Mouse (Mus musculus) stomach, embryonic 16.5 days (tissue): ENCODE results near the gene Mcidas. TPM values are rescaled to one million over a fixed set of nuclear protein-coding genes. Genes with fewer than 3 reads are reported as not detected.
A peak's percentile ranks its signal among the peaks of the same experiment; 100 is the strongest.

Experiments
- ATAC-seq: fragments of 200-750 bp; cut with Nextera tagmentation; 2 replicates; pipeline ENCODE4 v1.8.0; 2017; ENCODE audit warnings: moderate number of reproducible peaks, moderate TSS enrichment; ENCODE audit not compliant: insufficient read depth, low FRiP score
- H3K27ac ChIP-seq: fragments of 300-500 bp; sonication (generic); 2 replicates; pipeline ENCODE4 v1.5.1; 2014; ENCODE audit warnings: low read length
- H3K27me3 ChIP-seq: fragments of 300-500 bp; sonication (generic); 2 replicates; pipeline ENCODE4 v1.6.1; 2014; ENCODE audit warnings: low read length, control low read depth, mixed read lengths; ENCODE audit not compliant: control insufficient read depth, insufficient read depth
- H3K36me3 ChIP-seq: fragments of 300-500 bp; sonication (generic); 2 replicates; pipeline ENCODE4 v1.6.1; 2014; ENCODE audit warnings: low read length; ENCODE audit not compliant: control insufficient read depth, insufficient read depth
- H3K4me1 ChIP-seq: fragments of 300-500 bp; sonication (generic); 2 replicates; pipeline ENCODE4 v1.6.1; 2014; ENCODE audit warnings: low read length, control low read depth, mixed read lengths; ENCODE audit not compliant: control insufficient read depth, insufficient read depth
- H3K4me2 ChIP-seq: fragments of 300-500 bp; sonication (generic); 2 replicates; pipeline ENCODE4 v1.6.1; 2014; ENCODE audit warnings: low read depth, low read length, mixed read lengths
- H3K4me3 ChIP-seq: fragments of 300-500 bp; sonication (generic); replicated peaks from 2 replicates; pipeline ENCODE4 v1.5.1; 2014; ENCODE audit warnings: mild to moderate bottlenecking, low read length
- H3K9ac ChIP-seq: fragments of 300-500 bp; sonication (generic); 2 replicates; pipeline ENCODE4 v1.6.1; 2014; ENCODE audit warnings: low read length
- H3K9me3 ChIP-seq: fragments of 300-500 bp; sonication (generic); replicated peaks from 2 replicates; pipeline ENCODE4 v1.6.1; 2016; ENCODE audit warnings: low read length, control low read depth; ENCODE audit not compliant: control insufficient read depth
- WGBS: fragments of 180-500 bp; shearing (Covaris S2); extraction: QIAGEN DNeasy Blood & Tissue Kit; methylation state at CpG from one replicate; pipeline ENCODE4 v1.1.7; 2014; 5-methylcytosine and 5-hydroxymethylcytosine counted together
- polyA plus RNA-seq: library from polyadenylated mRNA; unstranded; fragments of >200 nt; fragmentation: Nextera tagmentation; extraction: Ambion mirVana; gene quantifications from 2 replicates; pipeline ENCODE4 v1.2.1, GENCODE M21; 2015

The Mcidas gene
- polyA plus RNA-seq, result 0.21 and 0.30 TPM in 2 replicates

DNA sequence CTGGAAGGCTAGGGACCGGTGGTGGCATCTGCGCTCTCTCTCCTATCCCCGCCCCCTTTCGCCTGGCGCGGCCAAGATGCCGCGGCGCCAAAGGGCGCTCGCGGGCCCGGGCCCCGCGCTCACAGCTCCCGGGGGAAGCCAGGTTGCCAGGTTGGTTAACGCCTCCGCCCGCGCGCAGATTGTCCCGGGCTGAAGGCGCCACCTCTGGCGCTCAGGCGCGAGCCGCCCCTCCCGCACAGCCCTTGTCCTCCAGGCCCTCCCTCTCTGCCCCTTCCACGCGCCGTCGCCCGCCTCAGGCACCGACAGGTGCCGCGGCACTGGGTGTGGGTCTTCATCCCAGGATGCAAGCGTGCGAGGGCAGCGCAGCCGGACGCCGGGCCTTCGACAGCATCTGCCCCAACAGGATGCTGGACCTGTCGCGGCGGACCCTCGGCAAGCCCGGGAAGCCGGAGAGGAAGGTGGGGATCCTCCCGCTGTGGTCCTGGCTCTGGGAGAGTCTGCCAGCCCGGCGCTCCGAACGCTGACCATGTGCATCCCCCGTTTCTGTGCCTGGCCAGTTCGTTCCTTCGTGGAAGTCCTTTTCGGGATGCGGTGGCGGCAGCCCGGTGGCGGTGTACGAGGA lies at the start of gene Mcidas:
Gene Mcidas, plus strand, starts transcription at position 315 of the 622 bp plus-strand sequence.
- ATAC-seq, result peak; percentile 14; the same call in 1 of the 2 replicates
- H3K4me2 ChIP-seq, result peak within 1 kb of the TSS; percentile 87
- peaks cover 20% of the 10 kb centered on the region for H3K4me1 ChIP-seq
- H3K4me3 ChIP-seq, result peak within 1 kb of the TSS; percentile 47
- H3K27me3 ChIP-seq, result peaks cover 89% of the 10 kb centered on the region
- WGBS, result 1% methylated on average over 63 of the region's 63 CpGs
- H3K9ac ChIP-seq, result peak within 1 kb of the TSS; percentile 46
- no peaks in the 10 kb centered on the region for H3K36me3 ChIP-seq
- no peak within 1 kb of the TSS for H3K27ac ChIP-seq
- no peaks in the 10 kb centered on the region for H3K9me3 ChIP-seq

DNA sequence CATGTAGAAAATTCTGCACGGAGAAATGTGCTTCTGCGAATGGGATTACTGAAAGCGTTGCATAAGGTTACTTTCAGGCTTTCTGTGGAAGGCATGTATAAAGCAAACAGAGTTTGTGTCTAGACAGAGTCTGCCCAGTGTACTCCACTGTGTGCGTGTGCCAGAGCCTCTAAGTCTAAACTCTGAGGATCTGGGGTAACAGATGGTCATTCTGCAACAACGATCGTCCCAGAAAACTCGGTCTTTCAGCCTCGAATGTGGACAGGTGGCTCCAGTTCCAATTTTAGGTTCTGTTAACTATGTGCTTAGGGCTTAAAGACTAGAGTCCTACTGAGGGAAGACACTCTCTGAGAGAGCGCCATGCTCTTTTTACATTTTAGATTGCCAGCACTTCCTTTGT lies 48.3 kb upstream of the Mcidas start:
- Histone ChIP-seq H3K36me3 (peaks cover 7% of the 10 kb centered on the region), H3K9me3 (no peaks in the 10 kb centered on the region), H3K4me1 (no peaks in the 10 kb centered on the region), H3K9ac (no peak overlapping the region), H3K27ac (no peak overlapping the region), H3K27me3 (no peaks in the 10 kb centered on the region), H3K4me3 (no peak overlapping the region), H3K4me2 (no peak overlapping the region)
- 87% methylated on average over 9 of the region's 9 CpGs for WGBS
- ATAC-seq, result no peak

DNA sequence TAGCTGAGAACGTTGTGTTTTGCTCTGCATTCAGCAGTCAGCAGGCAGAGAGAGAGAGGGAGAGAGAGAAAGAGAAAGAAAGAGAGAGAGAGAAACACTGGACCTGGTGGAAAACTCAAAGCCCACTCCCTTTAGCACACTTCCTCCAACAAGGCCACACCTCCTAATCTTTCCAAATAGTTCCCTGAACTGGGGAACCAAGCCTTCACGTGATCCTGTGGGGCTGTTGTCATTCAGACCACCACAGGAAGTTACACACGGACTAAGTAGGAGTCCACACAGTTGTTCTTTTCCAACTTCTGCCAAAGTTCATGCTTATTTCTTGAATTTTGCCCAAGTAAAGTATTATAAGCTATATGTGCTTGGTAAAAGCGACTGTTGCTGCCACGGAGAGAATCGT lies 47.7 kb upstream of the Mcidas start:
- H3K4me1 ChIP-seq, result no peaks in the 10 kb centered on the region
- no peak overlapping the region for H3K27ac ChIP-seq
- no peaks in the 10 kb centered on the region for H3K27me3 ChIP-seq
- ATAC-seq, result no peak
- peaks cover 9% of the 10 kb centered on the region for H3K36me3 ChIP-seq
- no peak overlapping the region for H3K9ac ChIP-seq
- H3K9me3 ChIP-seq, result no peaks in the 10 kb centered on the region
- H3K4me2 ChIP-seq, result no peak overlapping the region
- 84% methylated on average over 6 of the region's 6 CpGs for WGBS
- H3K4me3 ChIP-seq, result no peak overlapping the region

DNA sequence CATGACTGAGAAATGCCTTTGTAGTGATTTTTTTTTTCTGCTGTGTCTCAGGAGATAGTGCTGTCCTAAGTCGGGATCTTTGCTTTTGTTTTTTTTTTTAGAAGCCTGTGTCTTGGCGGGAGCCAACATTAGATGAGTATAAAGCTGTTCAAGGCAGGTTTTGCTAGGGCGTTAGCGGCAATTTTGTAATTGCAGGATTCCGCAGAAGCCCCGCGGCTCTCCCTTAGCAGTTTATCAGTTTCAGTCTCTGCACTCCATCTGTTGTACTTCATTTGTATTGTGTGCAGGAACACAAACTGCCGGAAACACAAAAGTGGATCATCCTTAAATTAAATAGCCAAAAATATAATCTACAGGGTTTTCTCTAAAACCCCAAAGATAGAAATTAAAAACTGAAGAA lies 39.6 kb upstream of the Mcidas start:
- Histone ChIP-seq H3K27me3 (no peaks in the 10 kb centered on the region), H3K36me3 (peaks cover 31% of the 10 kb centered on the region), H3K4me2 (no peak overlapping the region), H3K4me1 (no peaks in the 10 kb centered on the region), H3K27ac (no peak overlapping the region), H3K9me3 (no peaks in the 10 kb centered on the region), H3K4me3 (no peak overlapping the region), H3K9ac (no peak overlapping the region)
- ATAC-seq, result no peak
- WGBS, result 93% methylated on average over 8 of the region's 8 CpGs

DNA sequence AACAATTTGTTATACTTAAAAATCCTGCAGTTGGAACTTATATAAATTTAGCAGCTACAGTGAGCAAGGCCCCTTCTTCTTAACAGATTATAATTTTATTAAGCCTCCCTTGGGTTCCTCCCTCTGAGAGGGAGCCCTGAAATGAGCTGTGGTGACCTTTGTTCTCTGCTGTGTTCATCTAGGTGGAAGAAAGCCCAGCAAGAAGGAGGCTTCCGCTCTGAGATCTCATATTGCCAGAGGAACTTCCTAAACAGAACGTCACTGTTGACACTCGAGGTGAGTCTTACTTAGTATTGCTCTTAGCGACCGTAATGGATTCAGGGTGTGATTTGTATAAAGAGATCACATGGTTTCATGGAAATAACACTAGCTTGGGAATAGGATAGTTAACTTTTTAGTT lies 30.6 kb upstream of the Mcidas start:
- no peak for ATAC-seq
- no peak overlapping the region for H3K9ac ChIP-seq
- H3K27ac ChIP-seq, result no peak overlapping the region
- H3K36me3 ChIP-seq, result peaks cover 6% of the 10 kb centered on the region; the same call in 1 of the 2 replicates
- H3K4me1 ChIP-seq, result no peaks in the 10 kb centered on the region
- no peak overlapping the region for H3K4me3 ChIP-seq
- 77% methylated on average over 5 of the region's 5 CpGs for WGBS
- no peaks in the 10 kb centered on the region for H3K27me3 ChIP-seq
- H3K4me2 ChIP-seq, result no peak overlapping the region
- no peaks in the 10 kb centered on the region for H3K9me3 ChIP-seq

DNA sequence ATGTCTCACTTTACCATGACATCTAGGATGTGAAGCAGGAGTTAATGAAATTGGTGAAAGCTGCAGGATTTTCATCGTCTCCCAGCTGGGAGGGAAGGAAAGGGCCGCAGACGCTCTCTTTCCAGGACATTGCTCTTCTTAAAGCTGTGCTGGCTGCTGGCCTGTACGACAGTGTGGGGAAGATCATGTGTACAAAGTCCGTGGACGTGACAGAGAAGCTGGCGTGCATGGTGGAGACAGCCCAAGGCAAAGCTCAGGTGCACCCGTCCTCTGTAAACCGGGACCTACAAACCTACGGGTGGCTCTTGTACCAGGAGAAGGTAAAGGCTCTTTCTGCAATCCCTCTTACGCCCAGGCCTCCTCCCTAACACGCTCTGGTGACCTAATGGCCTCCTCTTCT lies 29.2 kb upstream of the Mcidas start:
- no peak for ATAC-seq
- Histone ChIP-seq H3K4me1 (no peaks in the 10 kb centered on the region), H3K27ac (no peak overlapping the region), H3K9me3 (no peaks in the 10 kb centered on the region), H3K9ac (no peak overlapping the region), H3K4me3 (no peak overlapping the region), H3K36me3 (peaks cover 6% of the 10 kb centered on the region; the same call in 1 of the 2 replicates), H3K27me3 (no peaks in the 10 kb centered on the region), H3K4me2 (no peak overlapping the region)
- 91% methylated on average over 12 of the region's 12 CpGs for WGBS

DNA sequence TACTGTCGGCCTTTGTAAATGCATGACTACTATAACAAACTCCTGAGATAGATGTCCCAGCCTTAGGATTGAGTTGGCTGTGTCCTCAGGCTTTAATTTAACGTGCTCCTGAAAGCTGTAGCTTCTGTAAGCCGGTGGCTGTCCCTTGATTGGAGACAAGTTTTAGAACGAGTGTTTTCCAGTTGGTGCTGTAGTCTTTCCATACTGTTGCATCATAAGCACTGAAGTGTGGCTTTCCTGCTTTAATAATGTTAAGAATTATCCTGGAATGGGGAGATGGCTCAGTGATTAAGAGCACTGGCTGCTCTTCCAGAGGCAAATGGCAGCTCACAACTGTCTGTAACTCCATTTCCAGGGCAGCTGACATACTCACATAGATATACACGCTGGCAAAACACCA lies 26.4 kb upstream of the Mcidas start:
- no peak overlapping the region for H3K4me2 ChIP-seq
- no peak overlapping the region for H3K4me3 ChIP-seq
- peaks cover 4% of the 10 kb centered on the region; the same call in 1 of the 2 replicates for H3K36me3 ChIP-seq
- no peaks in the 10 kb centered on the region for H3K4me1 ChIP-seq
- H3K27ac ChIP-seq, result no peak overlapping the region
- 91% methylated on average over 5 of the region's 5 CpGs for WGBS
- H3K9me3 ChIP-seq, result no peaks in the 10 kb centered on the region
- no peak overlapping the region for H3K9ac ChIP-seq
- no peak for ATAC-seq
- no peaks in the 10 kb centered on the region for H3K27me3 ChIP-seq

DNA sequence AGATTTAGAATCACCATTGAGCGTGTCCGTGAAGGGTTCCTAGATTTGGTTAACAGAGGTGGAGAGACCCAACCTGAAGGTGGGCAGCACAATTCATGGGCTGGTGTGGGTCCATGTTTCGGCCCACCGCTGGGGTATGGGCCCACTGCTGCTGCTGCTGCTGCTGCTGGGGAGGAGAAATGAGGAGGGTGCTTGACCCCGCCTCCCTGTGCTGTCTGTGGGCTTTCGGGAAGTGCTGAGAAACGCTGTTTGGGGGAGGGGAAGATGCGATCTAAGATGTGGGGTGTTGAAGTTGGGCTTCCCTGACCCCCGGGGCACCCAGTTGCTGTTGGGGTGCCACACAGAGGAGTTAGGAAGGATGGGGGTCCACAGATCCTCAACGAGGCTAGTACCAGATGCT lies 16.9 kb upstream of the Mcidas start:
- H3K4me1 ChIP-seq, result 0 out of 2 replicates have a peak, but pooled peaks cover 2% of the 10 kb centered on the region
- WGBS, result 39% methylated on average over 10 of the region's 10 CpGs
- no peak for ATAC-seq
- H3K27me3 ChIP-seq, result 0 out of 2 replicates have a peak, but pooled peaks cover 5% of the 10 kb centered on the region
- no peak overlapping the region for H3K27ac ChIP-seq
- H3K4me2 ChIP-seq, result no peak overlapping the region; the same call in 1 of the 2 replicates
- H3K4me3 ChIP-seq, result no peak overlapping the region
- no peaks in the 10 kb centered on the region for H3K9me3 ChIP-seq
- no peak overlapping the region for H3K9ac ChIP-seq
- H3K36me3 ChIP-seq, result no peaks in the 10 kb centered on the region

DNA sequence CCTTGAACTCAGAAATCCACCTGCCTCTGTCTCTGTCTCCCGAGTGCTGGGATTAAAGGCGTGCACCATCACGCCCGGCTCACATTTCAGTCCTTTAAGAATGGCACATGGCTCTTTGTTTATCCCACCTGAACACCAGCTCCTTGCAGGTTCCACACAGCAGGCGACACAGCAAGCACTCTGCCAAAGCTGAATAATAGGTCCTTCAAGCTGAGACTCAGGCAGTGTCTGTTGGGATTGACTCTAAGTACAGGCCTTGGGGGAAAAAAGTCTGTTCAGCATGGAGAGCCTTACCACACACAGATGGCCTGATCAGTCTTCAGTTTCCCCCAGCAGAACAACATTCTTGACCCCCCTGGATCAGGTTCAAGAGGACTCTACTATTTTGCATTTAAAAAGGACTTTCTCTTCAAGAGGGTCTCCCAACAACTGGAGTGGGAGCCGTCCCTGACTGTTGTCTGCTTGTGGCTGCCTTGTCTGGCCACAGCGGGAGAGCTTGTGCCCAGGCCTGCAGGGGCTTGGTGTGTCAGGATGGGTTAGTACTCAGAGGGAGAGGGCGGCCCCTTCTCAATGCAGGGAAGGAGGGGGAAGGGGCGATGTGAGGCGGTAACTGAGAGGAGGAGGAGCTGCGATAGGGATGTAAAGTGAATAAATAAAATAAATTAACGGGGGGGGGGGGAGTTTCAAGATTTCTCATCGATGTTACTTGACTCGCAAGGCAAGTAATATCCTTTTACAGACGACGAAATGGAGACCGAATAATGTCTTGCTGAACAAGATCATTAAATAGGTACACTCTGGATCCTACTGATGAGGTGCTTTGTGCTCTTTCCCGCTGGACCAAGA lies 7.8 kb upstream of the Mcidas start:
- ATAC-seq, result no peak
- peaks cover 22% of the 10 kb centered on the region for H3K4me1 ChIP-seq
- no peak overlapping the region for H3K9ac ChIP-seq
- WGBS, result 13% methylated on average over 18 of the region's 18 CpGs
- no peaks in the 10 kb centered on the region for H3K9me3 ChIP-seq
- H3K27me3 ChIP-seq, result peaks cover 51% of the 10 kb centered on the region
- H3K27ac ChIP-seq, result no peak overlapping the region
- no peaks in the 10 kb centered on the region for H3K36me3 ChIP-seq
- H3K4me3 ChIP-seq, result no peak overlapping the region
- H3K4me2 ChIP-seq, result no peak overlapping the region
